Mouse (Mus musculus) neural tube, postnatal 0 days (tissue): ENCODE results near the gene Tor2a. TPM values are rescaled to one million over a fixed set of nuclear protein-coding genes. Genes with fewer than 3 reads are reported as not detected.

Source experiments
- microRNA counts: library from miRNA; unstranded; fragments of <30 nt; microRNA quantifications from one replicate; lab custom pipeline; 2015
- microRNA-seq: library from miRNA; unstranded; fragments of <30 nt; microRNA quantifications from one replicate; pipeline ENCODE4, GENCODE M21; 2016
- polyA plus RNA-seq: library from polyadenylated mRNA; unstranded; fragments of >200 nt; fragmentation: Nextera tagmentation; extraction: Ambion mirVana; gene quantifications from 2 replicates; pipeline ENCODE4 v1.2.1, GENCODE M21; 2015

Tor2a gene
- 52.3 and 58.5 TPM in 2 replicates for polyA plus RNA-seq

DNA sequence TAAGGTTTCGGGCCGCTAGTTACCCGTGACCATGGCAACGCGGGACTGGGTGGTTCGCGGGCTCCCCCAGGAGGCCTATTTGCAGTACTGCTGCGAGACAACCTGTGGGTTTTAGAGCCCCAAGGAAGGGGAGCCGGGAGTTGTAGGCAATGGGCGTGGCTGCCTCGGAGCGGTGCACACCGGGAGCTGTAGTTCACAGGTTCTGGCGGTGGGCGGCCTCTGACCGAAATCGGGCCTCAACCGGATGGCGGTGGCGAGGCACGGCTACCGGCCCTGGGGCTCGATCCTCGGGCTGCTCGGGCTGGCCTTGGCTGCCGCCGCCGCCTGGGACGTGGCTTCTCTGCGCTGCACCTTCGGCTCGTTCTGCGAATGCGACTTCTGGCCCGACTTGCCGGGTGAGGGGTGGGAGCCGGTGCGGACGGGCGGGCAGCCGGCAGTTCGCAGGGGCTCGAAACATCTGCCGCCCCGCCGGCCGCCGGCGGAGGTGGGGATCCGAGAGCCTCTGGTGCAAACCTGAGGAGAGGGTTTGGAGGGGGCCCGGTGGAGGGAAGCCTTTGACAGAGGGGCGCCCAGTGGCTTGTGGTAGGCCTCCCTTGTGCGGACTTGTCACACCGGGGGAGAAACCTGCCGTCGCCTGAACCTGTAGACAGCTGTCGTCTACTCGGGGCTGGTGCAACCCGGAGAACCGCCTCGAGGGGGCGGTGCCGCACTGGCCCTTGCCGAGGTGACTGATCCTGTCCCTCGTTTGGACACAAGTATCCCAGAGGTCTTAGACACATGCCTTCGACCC, at the start of gene Tor2a:
Gene Tor2a, plus strand, starts transcription at position 179 of the 790 bp plus-strand sequence.

DNA sequence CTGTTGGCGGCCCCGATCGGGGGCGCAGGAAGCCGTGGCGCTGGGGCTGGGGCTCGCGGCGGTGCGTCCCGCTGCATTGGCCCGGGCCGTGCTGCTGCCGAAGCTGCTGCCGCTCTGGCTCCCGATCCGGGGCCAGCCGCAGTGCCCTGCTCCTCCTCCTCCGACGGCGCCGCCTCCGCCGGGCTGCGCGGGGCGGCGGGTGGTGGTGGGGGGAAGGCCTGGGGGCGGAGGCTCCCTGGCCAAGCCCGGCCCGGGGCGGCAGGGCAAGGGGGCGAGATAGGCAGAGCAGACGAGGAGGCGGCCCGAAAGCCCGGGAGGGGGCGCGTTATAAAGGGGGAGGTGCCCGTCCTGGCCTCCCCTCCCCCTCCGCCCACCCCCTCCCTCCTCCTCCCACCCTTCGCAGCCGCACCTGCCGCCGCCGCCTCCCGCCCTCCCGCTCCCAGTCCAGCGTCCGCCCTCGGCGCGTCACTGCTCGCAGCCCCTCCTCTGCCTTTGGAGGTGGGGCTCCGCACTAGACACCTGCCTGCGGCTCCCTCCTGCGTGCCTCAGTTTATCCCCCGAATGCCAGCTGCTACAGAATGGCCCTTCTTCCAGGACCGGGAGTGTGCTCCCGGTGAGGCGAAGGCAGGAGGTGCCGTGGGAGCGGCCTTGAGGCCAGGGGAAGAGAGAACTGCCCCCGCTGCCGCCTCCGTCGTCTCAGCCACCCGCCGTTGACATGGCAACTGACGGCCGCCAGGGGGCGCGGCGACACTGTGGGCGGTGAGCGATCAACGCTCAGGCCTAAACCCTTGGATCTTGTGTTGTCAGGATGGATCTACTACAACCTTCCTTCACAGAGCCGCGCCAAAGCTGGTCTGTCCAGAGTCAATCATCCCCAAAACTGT, 43.9 kb upstream of the Tor2a start, which contains the start of gene Cdk9:
Gene Cdk9, minus strand, starts transcription at position 143 of the 884 bp plus-strand sequence.

DNA sequence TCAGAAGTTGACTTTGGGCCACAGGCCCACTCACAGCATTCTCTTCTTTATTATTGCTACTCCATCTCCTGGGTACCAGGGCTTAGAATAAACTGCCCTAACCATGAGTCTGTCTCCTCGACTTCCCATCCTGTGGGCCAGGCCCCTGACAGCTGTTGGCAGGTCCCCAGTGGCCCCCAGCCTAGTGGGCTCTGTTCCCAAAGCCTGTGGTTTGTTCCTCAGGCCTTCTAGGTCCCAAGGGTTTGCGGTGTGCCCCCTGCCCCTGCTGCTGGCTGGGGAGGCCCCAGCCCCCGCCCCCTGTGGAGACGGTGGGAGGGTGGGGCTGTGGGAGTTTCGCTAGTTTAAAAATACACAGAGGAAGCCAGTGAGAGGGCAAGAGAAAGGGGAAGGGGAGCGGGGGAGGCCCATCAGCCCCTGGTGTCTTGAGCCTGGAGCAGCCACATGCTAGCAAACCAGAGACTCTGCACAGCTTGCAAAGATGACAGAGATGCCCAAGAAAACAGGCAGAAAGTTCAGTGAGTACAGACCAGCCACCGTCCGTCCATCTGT, 36.3 kb upstream of the Tor2a start, which contains the start of gene Sh2d3c:
Gene Sh2d3c, plus strand, starts transcription at position 375 of the 549 bp plus-strand sequence.

DNA sequence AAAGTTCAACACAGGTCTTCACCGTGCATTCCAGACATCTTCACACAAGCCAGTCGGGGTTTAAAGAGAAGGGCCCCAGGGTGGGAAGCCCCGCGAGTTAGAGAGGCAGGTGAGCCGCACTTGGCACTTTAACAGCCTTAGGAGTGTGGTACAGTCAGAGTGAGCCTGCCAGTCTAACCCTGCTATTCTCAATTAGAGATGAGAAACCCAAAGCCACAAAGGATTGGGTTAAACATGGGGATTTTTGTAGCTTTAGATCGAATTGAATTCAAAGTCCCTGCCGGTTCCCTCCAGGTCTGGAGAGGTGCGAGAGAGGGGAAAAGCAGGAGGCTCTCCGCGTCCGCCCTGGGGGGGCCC, 16.1 kb upstream of the Tor2a start, which contains the start of gene 6330409D20Rik:
Gene 6330409D20Rik, minus strand, starts transcription at position 101 of the 357 bp plus-strand sequence.

DNA sequence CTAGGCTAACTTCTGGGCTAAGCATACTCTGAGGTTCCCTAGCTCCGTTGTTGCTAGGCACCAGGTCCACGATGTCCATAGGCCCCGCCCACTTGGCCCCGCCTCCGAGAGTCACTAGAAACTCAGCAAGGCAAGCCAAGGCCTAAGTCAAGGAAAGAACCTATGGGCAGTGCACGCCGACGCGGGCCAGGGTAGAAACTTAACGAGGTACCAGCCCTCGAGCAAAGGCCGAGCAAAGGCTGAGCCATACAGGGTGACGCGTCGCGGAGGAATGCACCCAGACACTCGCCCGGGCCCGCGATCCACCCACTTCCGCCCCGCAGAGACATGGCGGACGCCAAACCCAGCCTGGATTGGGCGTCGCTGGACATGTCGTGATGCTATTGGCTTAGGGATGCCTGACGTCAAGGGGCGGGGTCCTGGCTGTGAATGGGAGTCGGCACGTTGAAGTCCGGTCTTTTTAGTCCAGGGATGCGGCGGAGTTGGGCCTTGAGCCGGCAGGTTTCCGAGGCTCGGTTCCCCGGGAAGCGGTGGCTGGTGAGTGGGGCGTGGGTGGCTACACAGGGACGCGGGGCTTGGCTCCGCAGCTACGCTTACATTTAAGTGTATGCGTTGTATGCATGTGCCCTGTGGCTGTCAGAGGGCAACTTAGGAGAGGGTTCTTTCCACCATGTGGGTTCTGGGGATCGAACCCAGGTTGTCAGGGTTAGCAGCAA, 18.5 kb downstream of the Tor2a start, which contains the start of the genes Ttc16 and Ptrh1:
Gene Ttc16, minus strand, starts transcription at position 275 of the 716 bp plus-strand sequence.
Gene Ptrh1, plus strand, starts transcription at position 428 of the 716 bp plus-strand sequence.

DNA sequence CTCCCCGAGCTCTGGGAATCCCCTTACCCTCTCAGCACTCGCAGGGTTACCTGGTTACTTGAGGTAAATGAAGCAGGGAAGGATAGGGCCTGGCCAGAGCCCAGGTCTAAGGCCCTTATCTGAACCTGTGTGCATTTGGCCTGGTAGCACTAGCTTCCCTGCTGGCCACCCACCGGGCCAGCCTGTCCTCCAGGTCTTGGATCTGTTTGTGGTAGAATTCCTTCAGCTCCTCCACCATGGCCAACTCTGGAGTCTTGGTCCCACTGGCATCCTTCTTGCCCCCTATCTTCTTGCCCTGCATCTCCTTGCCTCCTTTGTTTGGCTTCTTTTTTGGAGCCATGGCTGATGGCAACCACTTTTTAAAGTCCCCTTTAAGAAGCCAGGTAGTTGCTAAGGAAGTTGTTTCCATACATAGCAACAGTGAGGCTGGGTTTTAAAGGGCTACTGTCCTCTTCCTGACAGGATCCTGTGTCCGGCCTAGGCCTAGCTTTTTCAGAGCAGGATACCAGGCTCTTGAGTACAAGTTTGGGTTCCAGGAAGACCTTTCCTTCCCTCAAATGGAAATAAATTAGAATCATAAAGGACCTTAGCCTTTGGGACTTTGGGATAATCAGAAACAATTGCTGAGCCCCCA, 27.1 kb downstream of the Tor2a start, which contains the start of gene Cfap157:
Gene Cfap157, minus strand, starts transcription at position 381 of the 634 bp plus-strand sequence.

MicroRNA genes within 50 kb of the gene (microRNA counts, 519-probe panel; counts per million panel counts)
- 40.5 counts per million for microRNA mmu-miR-2861 (lab: Ali Mortazavi, UCI)

Small RNA genes lying within 50 kb of the gene (microRNA-seq; reads per million reads assigned to microRNA genes)
- not detected for gene Mir2861
- not detected for gene Mir3960

Other genes with a start within 250 kb of the Tor2a start
- gene Fam102a, start 221.9 kb upstream of the Tor2a start, polyA plus RNA-seq: 8.4 and 9.0 TPM in 2 replicates
- 146 and 153 TPM in 2 replicates for gene Dpm2, start 186.4 kb upstream of the Tor2a start, polyA plus RNA-seq
- 15.4 and 21.2 TPM in 2 replicates for gene Pip5kl1, start 182.4 kb upstream of the Tor2a start, polyA plus RNA-seq
- gene 9430097D07Rik, start 181.6 kb upstream of the Tor2a start, polyA plus RNA-seq: 1.2 TPM in 2 replicates
- 43.1 and 45.8 TPM in 2 replicates for gene St6galnac4, start 170.1 kb upstream of the Tor2a start, polyA plus RNA-seq
- gene St6galnac6, start 157.5 kb upstream of the Tor2a start, polyA plus RNA-seq: 21.6 and 23.7 TPM in 2 replicates
- 109 and 116 TPM in 2 replicates for gene Ak1, start 135.5 kb upstream of the Tor2a start, polyA plus RNA-seq
- 22.6 and 25.0 TPM in 2 replicates for gene Eng, start 110.6 kb upstream of the Tor2a start, polyA plus RNA-seq
- 20.9 and 21.2 TPM in 2 replicates for gene Fpgs, start 53.1 kb upstream of the Tor2a start, polyA plus RNA-seq
- 64.5 and 66.3 TPM in 2 replicates for gene Cdk9, start 44.2 kb upstream of the Tor2a start, polyA plus RNA-seq
- 50.6 and 52.5 TPM in 2 replicates for gene Sh2d3c, start 36.2 kb upstream of the Tor2a start, polyA plus RNA-seq
- 3.0 and 4.6 TPM in 2 replicates for gene 6330409D20Rik, start 16.2 kb upstream of the Tor2a start, polyA plus RNA-seq
- 0.48 and 0.62 TPM in 2 replicates for gene Ttc16, start 18.4 kb downstream of the Tor2a start, polyA plus RNA-seq
- 4.9 and 6.7 TPM in 2 replicates for gene Ptrh1, start 18.6 kb downstream of the Tor2a start, polyA plus RNA-seq
- gene Cfap157, start 27.2 kb downstream of the Tor2a start, polyA plus RNA-seq: 1.5 and 1.6 TPM in 2 replicates
- gene Stxbp1, start 90.0 kb downstream of the Tor2a start, polyA plus RNA-seq: 346 and 388 TPM in 2 replicates
- gene Fam129b, start 118.9 kb downstream of the Tor2a start, polyA plus RNA-seq: 22.6 and 24.0 TPM in 2 replicates
- 109 and 117 TPM in 2 replicates for gene Rpl12, start 204.3 kb downstream of the Tor2a start, polyA plus RNA-seq
- gene Lrsam1, start 204.4 kb downstream of the Tor2a start, polyA plus RNA-seq: 21.0 and 24.9 TPM in 2 replicates
- gene Slc2a8, start 224.8 kb downstream of the Tor2a start, polyA plus RNA-seq: 32.7 and 35.2 TPM in 2 replicates